Mouse (Mus musculus) ES-E14 (cell line): ENCODE data around the gene Glp1r. TPM values are rescaled to one million over a fixed set of nuclear protein-coding genes. Genes with fewer than 3 reads are reported as not detected.
A peak's percentile ranks its signal among the peaks of the same experiment; 100 is the strongest.

ENCODE experiments used
- DNase-seq: peaks from one replicate; pipeline ENCODE4 v3.0.0-alpha.2; 2013; ENCODE audit warnings: low read depth, low spot score
- H3K27ac ChIP-seq: 2 replicates; pipeline ENCODE4 v1.5.1; 2012; ENCODE audit warnings: low read depth, mild to moderate bottlenecking, low read length, moderate library complexity, mixed read lengths; ENCODE audit not compliant: poor library complexity, insufficient read depth, severe bottlenecking
- H3K36me3 ChIP-seq: 2 replicates; pipeline ENCODE4 v1.6.1; 2012; ENCODE audit warnings: mild to moderate bottlenecking, low read length, moderate library complexity, mixed read lengths; ENCODE audit not compliant: control insufficient read depth, poor library complexity, insufficient read depth, severe bottlenecking
- H3K4me1 ChIP-seq, 2 experiments: fragments of 150-350 bp in 1 of 2; sonication (generic) in 1 of 2; 2 replicates each; pipeline ENCODE4 v1.6.1; 2012; ENCODE audit warnings: low read length in 2 of 2, mild to moderate bottlenecking in 1 of 2, mixed read lengths in 1 of 2; ENCODE audit not compliant: control insufficient read depth in 2 of 2, insufficient read depth in 2 of 2, poor library complexity in 1 of 2
- H3K4me3 ChIP-seq, 2 experiments: fragments of 150-350 bp in 1 of 2; sonication (generic) in 1 of 2; 2 replicates each; pipeline ENCODE4 v1.5.1; 2012; ENCODE audit warnings: low read length in 2 of 2, low read depth in 1 of 2, mild to moderate bottlenecking in 1 of 2, mixed read lengths in 1 of 2; ENCODE audit not compliant: insufficient read depth in 1 of 2, poor library complexity in 1 of 2, severe bottlenecking in 1 of 2
- H3K9ac ChIP-seq: 2 replicates; pipeline ENCODE4 v1.6.1; 2012; ENCODE audit warnings: low read depth, mild to moderate bottlenecking, low read length, mixed read lengths; ENCODE audit not compliant: poor library complexity, insufficient read depth, severe bottlenecking
- H3K9me3 ChIP-seq: fragments of 150-350 bp; sonication (generic); 2 replicates; pipeline ENCODE4 v1.6.1; 2012; ENCODE audit warnings: low read depth, mild to moderate bottlenecking, low read length; ENCODE audit not compliant: control insufficient read depth, insufficient read depth
- CHD2 ChIP-seq: IDR thresholded peaks from 2 replicates; pipeline ENCODE4 v1.6.1; 2014; ENCODE audit warnings: mild to moderate bottlenecking, low read depth, low read length, inconsistent platforms
- HCFC1 ChIP-seq: IDR thresholded peaks from 2 replicates; pipeline ENCODE4 v1.6.1; 2012; ENCODE audit warnings: low read length, inconsistent platforms, borderline replicate concordance; ENCODE audit not compliant: insufficient read depth
- MAFK ChIP-seq: IDR thresholded peaks from 2 replicates; pipeline ENCODE4 v1.6.1; 2014; ENCODE audit warnings: mild to moderate bottlenecking, low read depth, low read length, inconsistent platforms; ENCODE audit not compliant: insufficient read depth
- ZC3H11A ChIP-seq: IDR thresholded peaks from 2 replicates; pipeline ENCODE4 v1.6.1; 2012; ENCODE audit warnings: low read depth, mild to moderate bottlenecking, inconsistent platforms, low read length, borderline replicate concordance
- ZNF384 ChIP-seq: IDR thresholded peaks from 2 replicates; pipeline ENCODE4 v1.6.1; 2012; ENCODE audit warnings: low read depth, low read length, inconsistent platforms
- in situ Hi-C, 2 experiments: fragments of 600-800 bp; cut with MboI; formaldehyde crosslinking; loops; one replicate each; pipeline ENCODE4 v1.15.1; 2025; ENCODE audit warnings: low sequenced_read_pairs in 2 of 2, inconsistent platforms in 1 of 2; ENCODE audit not compliant: unreplicated experiment in 2 of 2
- total RNA-seq: library from RNA; depleted of rRNA; stranded (reverse); fragments of 300-350 nt; gene quantifications from 2 replicates; pipeline ENCODE4 v1.2.3, GENCODE M21; 2012

The Glp1r gene
- total RNA-seq, 1 experiment, result 2.5 TPM

- peak; percentile 99 for DNase-seq
- Histone ChIP-seq H3K36me3 (no peaks in the 10 kb centered on the region), H3K4me3 (peak overlapping the region; percentile 33 to 73), H3K9me3 (no peaks in the 10 kb centered on the region), H3K4me1 (peaks cover 2 to 18% of the 10 kb centered on the region in 2 experiments), H3K27ac (no peak overlapping the region), H3K9ac (peak overlapping the region; percentile 2; the same call in 1 of the 2 replicates)
- TF ChIP-seq ZNF384 (no peak), CHD2 (no peak), MAFK (peak; percentile 12; the same call in 1 of the 2 replicates), ZC3H11A (no peak), HCFC1 (peak; percentile 61; the same call in 1 of the 2 replicates)
- in situ Hi-C loops, result no loop called here
These were observed 27.3 kb upstream of the Glp1r start for GRCm38 (mm10) chr17:30874276-30874675.

GRCm38 (mm10) chr17:30877456-30877855 lies 24.2 kb upstream of the Glp1r start:
- no peak for DNase-seq
- H3K27ac ChIP-seq, result no peak overlapping the region
- no peaks in the 10 kb centered on the region for H3K36me3 ChIP-seq
- H3K4me3 ChIP-seq, result no peak overlapping the region
- no peak for TF ChIP-seq ZC3H11A
- H3K9ac ChIP-seq, result no peak overlapping the region
- in situ Hi-C loops, result no loop called here
- no peaks in the 10 kb centered on the region for H3K9me3 ChIP-seq
- peaks cover 14 to 25% of the 10 kb centered on the region in 2 experiments for H3K4me1 ChIP-seq

DNA sequence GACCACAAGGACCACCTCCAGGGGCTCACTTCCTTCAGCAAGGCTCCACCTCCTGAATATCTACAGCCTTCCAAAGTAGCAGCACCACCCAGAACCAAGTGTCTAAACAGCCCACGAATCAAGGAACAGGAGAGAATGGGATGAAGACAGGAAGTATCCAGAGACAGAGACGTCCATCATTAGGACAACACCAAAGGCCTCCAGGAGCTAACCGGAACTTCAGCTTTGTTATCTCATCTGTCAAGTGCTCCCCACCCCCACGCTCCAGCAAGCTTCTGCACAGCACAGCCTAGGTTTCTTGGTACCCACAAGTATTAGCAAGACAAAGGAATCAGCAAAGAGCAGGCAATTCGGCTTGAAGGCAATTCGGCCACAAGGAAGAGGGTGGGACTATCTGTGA lies 23.0 kb upstream of the Glp1r start:
- Histone ChIP-seq H3K4me3 (peak overlapping the region; percentile 1 to 15; a peak in 3 of 4 replicates), H3K36me3 (peaks cover 5% of the 10 kb centered on the region; the same call in 1 of the 2 replicates), H3K4me1 (peaks cover 14 to 33% of the 10 kb centered on the region in 2 experiments), H3K9me3 (no peaks in the 10 kb centered on the region), H3K27ac (peak overlapping the region; percentile 27; the same call in 1 of the 2 replicates), H3K9ac (no peak overlapping the region)
- in situ Hi-C loops, result no loop called here
- peak; percentile 88 for DNase-seq
- TF ChIP-seq CHD2 (peak; percentile 60; the same call in 1 of the 2 replicates), MAFK (no peak), HCFC1 (peak; percentile 43; the same call in 1 of the 2 replicates)

DNA sequence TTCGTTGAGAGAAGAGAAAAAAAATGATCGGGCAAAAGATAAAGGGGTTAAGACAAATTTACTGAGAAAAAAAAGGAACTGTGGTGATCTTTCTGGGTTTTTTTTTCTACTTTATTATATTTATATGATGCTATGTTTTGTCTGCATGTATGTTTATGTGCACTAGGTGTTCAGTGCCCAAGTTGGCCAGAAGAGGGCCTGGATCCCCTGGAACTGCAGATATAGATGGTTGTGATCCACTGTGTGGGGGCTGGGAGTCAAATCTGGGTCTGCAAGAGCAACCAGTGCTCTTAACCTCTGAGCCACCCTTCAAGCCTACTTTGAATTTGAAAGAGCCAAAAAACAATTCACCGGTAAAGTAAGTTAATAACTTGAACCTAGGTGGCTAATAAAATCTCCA lies 21.2 kb upstream of the Glp1r start:
- Histone ChIP-seq H3K4me1 (peaks cover 14 to 31% of the 10 kb centered on the region in 2 experiments), H3K4me3 (peak overlapping the region; percentile 21 to 60), H3K27ac (peak overlapping the region; percentile 88; the same call in 1 of the 2 replicates), H3K9me3 (no peaks in the 10 kb centered on the region), H3K9ac (no peak overlapping the region; the same call in 1 of the 2 replicates), H3K36me3 (peaks cover 5% of the 10 kb centered on the region; the same call in 1 of the 2 replicates)
- no peak for DNase-seq
- in situ Hi-C loops, result no loop called here
- no peak for TF ChIP-seq MAFK

DNA sequence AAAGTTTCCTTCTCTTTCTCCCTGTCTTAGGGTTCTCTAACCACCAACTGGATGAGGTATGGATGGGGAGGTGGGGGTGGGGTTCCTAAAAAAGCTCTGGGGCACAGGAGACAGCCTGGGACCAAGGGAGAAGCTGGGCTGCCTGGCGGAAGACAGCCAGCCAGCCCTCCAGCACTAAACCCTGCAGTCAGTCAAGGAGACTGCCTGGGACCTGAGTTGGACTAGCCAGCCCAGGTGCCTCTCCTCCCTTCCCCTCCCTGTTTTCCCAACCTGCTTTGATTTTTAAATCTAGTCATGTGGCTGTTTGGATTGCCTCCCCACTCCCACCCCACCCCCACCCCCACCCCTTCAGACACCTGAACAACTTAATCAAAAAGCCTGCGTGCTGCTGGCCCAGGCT lies 20.6 kb upstream of the Glp1r start:
- in situ Hi-C loops, result no loop called here
- H3K36me3 ChIP-seq, result peaks cover 5% of the 10 kb centered on the region; the same call in 1 of the 2 replicates
- H3K9ac ChIP-seq, result peak overlapping the region; percentile 64
- DNase-seq, result no peak
- H3K4me1 ChIP-seq, result peaks cover 14 to 31% of the 10 kb centered on the region in 2 experiments
- H3K27ac ChIP-seq, result peak overlapping the region; percentile 88
- no peaks in the 10 kb centered on the region for H3K9me3 ChIP-seq
- TF ChIP-seq ZC3H11A (no peak), CHD2 (no peak), ZNF384 (no peak), MAFK (no peak), HCFC1 (no peak)
- peak overlapping the region; percentile 21 to 60 for H3K4me3 ChIP-seq
